Mouse (Mus musculus): ENCODE measurements around the gene Map3k20.

- no peak for TF ChIP-seq CTCF (IDR thresholded peaks at IDR 0.05; ENCODE audit: low read depth)
- no peak for TF ChIP-seq EP300 (IDR thresholded peaks at IDR 0.05; ENCODE audit: low read depth)
These were observed 206.2 kb downstream of the Map3k20 start for GRCm38 (mm10) chr2:72491650-72492049.

All from liver, postnatal 0 days (tissue).